Mouse (Mus musculus) midbrain, postnatal 0 days (tissue): ENCODE measurements around the gene Rnf123. TPM values are rescaled to one million over a fixed set of nuclear protein-coding genes. Genes with fewer than 3 reads are reported as not detected.

ENCODE experiments used
- ATAC-seq: fragments of 200-750 bp; cut with Nextera tagmentation; 2 replicates; pipeline ENCODE4 v1.8.0; 2017; ENCODE audit warnings: moderate number of reproducible peaks, mild to moderate bottlenecking, moderate TSS enrichment, moderate library complexity; ENCODE audit not compliant: low FRiP score
- DNase-seq: peaks from one replicate; pipeline ENCODE4 v3.0.0-alpha.2; 2015; ENCODE audit warnings: low spot score
- H3K27ac ChIP-seq: fragments of 300-500 bp; sonication (generic); 2 replicates; pipeline ENCODE4 v1.5.1; 2014; ENCODE audit warnings: low read depth, mild to moderate bottlenecking, low read length, mixed read lengths
- H3K27me3 ChIP-seq: fragments of 300-500 bp; sonication (generic); 2 replicates; pipeline ENCODE4 v1.6.1; 2014; ENCODE audit warnings: low read length, control low read depth, mixed read lengths; ENCODE audit not compliant: insufficient read depth
- H3K36me3 ChIP-seq: fragments of 300-500 bp; sonication (generic); 2 replicates; pipeline ENCODE4 v1.6.1; 2014; ENCODE audit warnings: low read length, control low read depth, mixed read lengths; ENCODE audit not compliant: insufficient read depth
- H3K4me1 ChIP-seq: fragments of 300-500 bp; sonication (generic); 2 replicates; pipeline ENCODE4 v1.6.1; 2014; ENCODE audit warnings: mild to moderate bottlenecking, control low read depth, antibody characterized with exemption, low read length, mixed read lengths; ENCODE audit not compliant: insufficient read depth
- H3K4me2 ChIP-seq: fragments of 300-500 bp; sonication (generic); 2 replicates; pipeline ENCODE4 v1.6.1; 2014; ENCODE audit warnings: low read depth, mild to moderate bottlenecking, low read length, mixed read lengths; ENCODE audit not compliant: poor library complexity, severe bottlenecking
- H3K4me3 ChIP-seq: fragments of 300-500 bp; sonication (generic); 2 replicates; pipeline ENCODE4 v1.5.1; 2014; ENCODE audit warnings: low read depth, mild to moderate bottlenecking, low read length, moderate library complexity
- H3K9ac ChIP-seq: fragments of 300-500 bp; sonication (generic); replicated peaks from 2 replicates; pipeline ENCODE4 v1.6.1; 2014; ENCODE audit warnings: mild to moderate bottlenecking, low read length, moderate library complexity, mixed read lengths; ENCODE audit not compliant: poor library complexity, severe bottlenecking
- H3K9me3 ChIP-seq: fragments of 300-500 bp; sonication (generic); 2 replicates; pipeline ENCODE4 v1.6.1; 2016; ENCODE audit warnings: low read length, control low read depth
- CTCF ChIP-seq: IDR thresholded peaks from 2 replicates; pipeline ENCODE4 v1.5.1; 2016; ENCODE audit warnings: antibody characterized with exemption, mild to moderate bottlenecking
- WGBS: fragments of 180-500 bp; shearing (Covaris S2); extraction: QIAGEN DNeasy Blood & Tissue Kit; methylation state at CpG from one replicate; pipeline ENCODE4 v1.1.7; 2014; 5-methylcytosine and 5-hydroxymethylcytosine counted together
- polyA plus RNA-seq: library from polyadenylated mRNA; unstranded; fragments of >200 nt; fragmentation: Nextera tagmentation; extraction: Ambion mirVana; gene quantifications from 2 replicates; pipeline ENCODE4 v1.2.1, GENCODE M21; 2015
- total RNA-seq: library from RNA; depleted of rRNA; stranded (reverse); fragments of >200 nt; gene quantifications from 2 replicates; pipeline ENCODE4 v1.2.3, GENCODE M21; 2014

The Rnf123 gene
- total and polyA plus RNA-seq, 2 experiments from 2014 or later: 44.1 to 46.3 TPM

DNA sequence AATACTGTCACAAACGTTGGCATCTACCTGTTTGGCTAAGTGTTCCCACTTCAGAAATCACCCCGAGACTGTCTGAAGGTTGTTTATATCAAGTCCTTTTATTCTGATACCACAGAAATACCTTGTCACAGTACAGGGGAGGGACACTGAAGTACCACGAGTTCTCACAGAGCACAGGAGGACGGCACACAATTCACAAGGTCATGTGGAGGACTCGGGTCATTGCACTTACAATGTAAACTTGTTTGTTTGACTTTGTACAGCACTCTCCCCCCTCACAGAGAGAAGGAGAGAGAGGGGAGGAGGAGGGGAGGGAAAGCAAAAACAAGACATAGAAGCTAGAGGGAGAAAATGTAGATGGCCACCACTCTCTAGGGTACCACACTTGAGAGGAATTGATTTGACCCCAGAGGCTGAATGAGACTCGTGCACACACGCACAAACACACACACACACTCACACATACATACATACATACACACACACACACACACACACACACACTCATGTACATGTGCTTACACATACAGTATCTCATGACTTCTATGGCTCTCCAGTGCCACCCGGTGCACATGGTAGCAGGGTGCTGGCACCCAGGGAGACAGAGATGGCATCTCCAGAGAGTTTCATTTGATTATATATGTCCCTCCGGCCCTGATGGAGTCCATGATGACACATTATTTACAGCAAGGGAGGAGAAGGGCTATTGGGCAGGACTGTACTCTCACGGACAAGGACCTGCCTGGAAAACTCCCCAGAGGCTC lies 13.0 kb upstream of the Rnf123 start:
- DNase-seq (no peak), ATAC-seq (no peak)
- peaks cover 45% of the 10 kb centered on the region for H3K36me3 ChIP-seq
- no peaks in the 10 kb centered on the region for H3K9me3 ChIP-seq
- no peak for TF ChIP-seq CTCF
- WGBS: 64% methylated on average over 10 of the region's 10 CpGs
- no peak overlapping the region for H3K4me3 ChIP-seq
- H3K27ac ChIP-seq: no peak overlapping the region
- no peaks in the 10 kb centered on the region for H3K27me3 ChIP-seq
- no peak overlapping the region for H3K4me2 ChIP-seq
- no peaks in the 10 kb centered on the region; the same call in 1 of the 2 replicates for H3K4me1 ChIP-seq
- no peak overlapping the region for H3K9ac ChIP-seq

DNA sequence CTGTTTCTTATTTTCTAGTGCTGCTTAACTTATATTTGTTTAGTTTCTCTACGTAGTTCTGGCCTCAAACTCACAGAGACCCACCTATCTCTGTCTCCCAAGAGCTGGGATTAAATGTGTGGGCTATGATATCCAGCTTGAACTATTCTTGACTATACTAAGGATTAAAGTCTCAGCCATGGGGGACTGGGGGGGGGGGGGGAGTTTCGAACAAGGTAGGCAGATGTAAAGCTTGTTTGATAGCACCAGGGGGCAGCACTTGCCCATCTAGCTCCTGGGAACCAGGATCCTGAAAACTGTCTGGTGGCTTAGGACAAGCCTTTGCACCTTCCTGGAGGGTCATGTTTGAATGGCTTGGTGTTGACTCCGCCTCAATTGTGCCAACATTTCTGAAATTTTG lies 12.4 kb upstream of the Rnf123 start:
- ATAC-seq (no peak), DNase-seq (peak; percentile 77)
- WGBS: 11% methylated on average over 3 of the region's 3 CpGs
- H3K27me3 ChIP-seq: no peaks in the 10 kb centered on the region
- peak; percentile 79 for TF ChIP-seq CTCF
- H3K9ac ChIP-seq: no peak overlapping the region
- peak overlapping the region; percentile 86 for H3K4me2 ChIP-seq
- H3K27ac ChIP-seq: no peak overlapping the region
- H3K36me3 ChIP-seq: peaks cover 49% of the 10 kb centered on the region
- no peaks in the 10 kb centered on the region; the same call in 1 of the 2 replicates for H3K4me1 ChIP-seq
- H3K4me3 ChIP-seq: peak overlapping the region; percentile 43
- no peaks in the 10 kb centered on the region for H3K9me3 ChIP-seq

DNA sequence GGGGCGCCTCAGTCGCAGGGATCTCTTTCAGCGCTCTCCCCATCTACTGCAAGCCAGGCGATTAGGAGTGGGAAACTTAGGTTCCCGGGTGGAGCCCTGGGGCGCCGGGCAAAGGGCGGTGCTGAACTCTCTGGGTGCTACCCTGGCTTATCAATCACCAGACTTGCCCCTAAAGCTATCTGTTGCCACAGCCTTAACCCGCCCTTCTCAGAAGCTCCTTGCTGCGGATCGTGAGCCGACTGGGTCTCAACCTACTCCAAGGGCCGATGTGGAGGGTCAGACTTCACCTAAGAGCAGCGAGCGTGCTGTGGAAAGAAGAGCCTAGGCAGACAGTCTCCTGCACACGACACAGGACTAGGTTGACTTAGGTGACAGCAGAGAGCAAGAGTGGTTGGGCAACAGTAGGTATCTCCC lies 11.9 kb upstream of the Rnf123 start:
- DNase-seq: no peak
- Histone ChIP-seq H3K4me3 (peak overlapping the region; percentile 43), H3K4me2 (peak overlapping the region; percentile 86), H3K9me3 (no peaks in the 10 kb centered on the region), H3K4me1 (no peaks in the 10 kb centered on the region; the same call in 1 of the 2 replicates), H3K9ac (peak overlapping the region; percentile 68), H3K36me3 (peaks cover 53% of the 10 kb centered on the region), H3K27me3 (no peaks in the 10 kb centered on the region), H3K27ac (peak overlapping the region; percentile 53; the same call in 1 of the 2 replicates)
- no peak for TF ChIP-seq CTCF
- peak; percentile 13; the same call in 1 of the 2 replicates for ATAC-seq
- under 1% methylated on average over 16 of the region's 16 CpGs for WGBS

DNA sequence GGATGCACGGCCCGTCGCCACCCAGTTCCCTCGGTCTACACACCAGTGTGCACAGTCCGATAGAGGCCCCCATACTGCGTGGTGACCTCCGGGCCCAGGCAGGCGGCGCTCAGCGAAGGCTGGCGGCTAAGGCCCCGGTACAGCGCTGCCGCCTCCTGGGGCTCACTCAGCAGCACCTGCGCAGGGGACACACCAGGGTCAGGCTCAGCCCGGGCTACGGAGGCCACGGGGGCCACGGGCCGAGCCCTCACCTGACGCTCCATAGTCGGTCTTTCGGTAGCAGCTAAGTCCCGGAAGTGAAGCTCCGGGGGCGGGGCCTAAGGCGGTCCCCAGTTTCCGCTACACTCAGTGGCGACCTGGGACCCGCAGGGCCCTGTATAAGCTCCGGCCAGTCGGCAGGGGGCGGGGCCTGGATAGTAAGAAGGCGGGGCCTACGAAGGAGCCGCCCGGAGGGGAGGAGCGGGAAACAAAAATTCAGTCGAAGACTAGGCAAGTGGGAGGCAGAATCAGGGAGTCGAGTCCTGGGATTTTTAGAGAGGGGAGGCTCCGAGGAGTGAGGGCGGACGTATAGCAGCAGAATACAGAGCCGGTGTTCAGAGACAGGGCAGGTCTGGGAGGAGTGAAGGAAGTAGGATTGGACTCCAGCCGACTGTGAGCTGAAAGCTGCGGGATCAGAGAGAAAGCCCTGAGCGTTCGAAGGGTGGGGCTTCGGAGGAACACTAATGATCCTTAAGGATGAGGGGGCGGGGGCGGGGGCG lies 11.2 kb upstream of the Rnf123 start, which contains the start of gene Apeh:
Apeh (minus strand) TSS at position 423 of the 758 bp plus-strand sequence.
- DNase-seq (peak; percentile 94), ATAC-seq (peak; percentile 83)
- H3K27me3 ChIP-seq: no peaks in the 10 kb centered on the region
- H3K9ac ChIP-seq: peak within 1 kb of the TSS; percentile 68
- under 1% methylated on average over 51 of the region's 52 CpGs for WGBS
- peak within 1 kb of the TSS; percentile 86 for H3K4me2 ChIP-seq
- H3K4me1 ChIP-seq: no peaks in the 10 kb centered on the region; the same call in 1 of the 2 replicates
- H3K36me3 ChIP-seq: peaks cover 53% of the 10 kb centered on the region
- no peaks in the 10 kb centered on the region for H3K9me3 ChIP-seq
- H3K27ac ChIP-seq: peak within 1 kb of the TSS; percentile 53
- TF ChIP-seq CTCF: peak; percentile 19; the same call in 1 of the 2 replicates
- peak within 1 kb of the TSS; percentile 43 for H3K4me3 ChIP-seq

DNA sequence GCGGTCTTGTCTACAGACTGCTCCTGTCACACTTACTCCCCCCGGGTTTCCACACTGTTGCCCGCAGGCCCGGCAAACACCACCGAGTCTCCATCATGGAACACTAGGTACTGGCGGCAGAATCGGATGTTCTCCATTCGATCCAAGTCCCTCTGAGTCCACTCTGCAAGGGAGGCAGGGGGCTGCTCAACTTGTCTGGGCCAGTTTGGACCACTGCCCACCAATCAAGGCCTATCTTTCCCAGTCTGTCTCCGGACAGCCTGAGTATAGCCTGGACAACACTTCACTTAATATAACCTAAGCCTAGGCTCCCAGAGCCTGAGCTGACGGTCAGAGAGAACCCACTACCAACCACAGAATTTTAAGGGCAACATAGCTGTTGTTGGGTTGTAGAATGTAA lies 10.4 kb upstream of the Rnf123 start:
- peak overlapping the region; percentile 68; the same call in 1 of the 2 replicates for H3K9ac ChIP-seq
- WGBS: 64% methylated on average over 10 of the region's 10 CpGs
- H3K27me3 ChIP-seq: no peaks in the 10 kb centered on the region
- peak overlapping the region; percentile 43 for H3K4me3 ChIP-seq
- H3K27ac ChIP-seq: peak overlapping the region; percentile 53; the same call in 1 of the 2 replicates
- no peaks in the 10 kb centered on the region for H3K9me3 ChIP-seq
- DNase-seq: no peak
- no peak for ATAC-seq
- peak overlapping the region; percentile 86 for H3K4me2 ChIP-seq
- H3K36me3 ChIP-seq: peaks cover 52% of the 10 kb centered on the region
- no peak for TF ChIP-seq CTCF
- H3K4me1 ChIP-seq: no peaks in the 10 kb centered on the region; the same call in 1 of the 2 replicates
